Mouse (Mus musculus) olfactory bulb, adult 2 months (tissue): Measurements from ENCODE around the gene Ppp3r1.

Source experiments
- CTCF ChIP-seq: fragments of 200-500 bp; IDR thresholded peaks from 2 replicates; pipeline ENCODE4 v1.5.1; 2012; ENCODE audit warnings: low read depth, mild to moderate bottlenecking, low read length, moderate library complexity; ENCODE audit not compliant: insufficient read depth
- POLR2A ChIP-seq: fragments of 200-500 bp; IDR thresholded peaks from 2 replicates; pipeline ENCODE4 v1.6.1; 2012; ENCODE audit warnings: mild to moderate bottlenecking, low read depth, low read length, moderate library complexity; ENCODE audit not compliant: insufficient read depth

DNA sequence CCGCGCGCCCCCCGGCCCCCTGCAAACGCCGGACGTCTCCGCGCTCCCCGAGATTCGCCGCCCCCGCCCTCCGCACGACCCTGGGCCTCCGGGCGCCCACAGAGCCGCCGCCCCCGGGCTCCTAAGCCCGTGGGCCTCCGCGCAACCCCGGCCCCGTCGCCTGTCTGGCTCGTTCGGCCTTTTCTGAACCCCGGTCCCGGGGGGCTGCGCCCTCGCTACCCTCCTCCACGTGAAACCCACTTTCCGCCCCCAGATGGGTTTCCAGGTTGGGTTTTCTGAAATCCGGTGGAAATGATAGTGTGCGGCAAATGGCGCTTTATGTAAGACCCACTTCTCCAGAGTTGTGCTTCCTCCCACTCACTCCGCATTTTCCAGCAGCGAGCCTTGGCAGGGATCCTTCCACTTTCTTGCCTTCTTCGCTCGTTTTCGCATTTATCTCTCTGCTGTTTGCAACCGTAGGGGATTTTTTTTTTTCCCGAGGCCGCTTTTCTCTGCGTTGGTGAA is 727 bp downstream of the Ppp3r1 start:
- TF ChIP-seq POLR2A (no peak), CTCF (no peak)
